Mouse (Mus musculus) stomach, postnatal 0 days (tissue): ENCODE measurements at regions not wholly inside any gene's neighbourhood (a gene's known extent, or its start where the extent isn't known, plus 50 kb on each side); places are given as distances from the start of the nearest gene placed in this dataset.

Source experiments
- CTCF ChIP-seq: IDR thresholded peaks from 2 replicates; pipeline ENCODE4 v1.5.1; 2016; ENCODE audit warnings: antibody characterized with exemption, low read depth, mild to moderate bottlenecking, moderate library complexity
- EP300 ChIP-seq: optimal IDR thresholded peaks from 2 replicates; pipeline ENCODE3; 2016; ENCODE audit warnings: antibody characterized with exemption

GRCm38 (mm10) chr12:39888493-39888892 lies 149.3 kb downstream of the Arl4a start:
- TF ChIP-seq EP300 = no peak
- no peak for TF ChIP-seq CTCF
